Mouse (Mus musculus) stomach, embryonic 16.5 days (tissue): ENCODE measurements around the gene Dynll1. TPM values are rescaled to one million over a fixed set of nuclear protein-coding genes. Genes with fewer than 3 reads are reported as not detected.
A peak's percentile ranks its signal among the peaks of the same experiment; 100 is the strongest.

ENCODE experiments used
- ATAC-seq: fragments of 200-750 bp; cut with Nextera tagmentation; 2 replicates; pipeline ENCODE4 v1.8.0; 2017; ENCODE audit warnings: moderate number of reproducible peaks, moderate TSS enrichment; ENCODE audit not compliant: insufficient read depth, low FRiP score
- H3K27ac ChIP-seq: fragments of 300-500 bp; sonication (generic); 2 replicates; pipeline ENCODE4 v1.5.1; 2014; ENCODE audit warnings: low read length
- H3K27me3 ChIP-seq: fragments of 300-500 bp; sonication (generic); 2 replicates; pipeline ENCODE4 v1.6.1; 2014; ENCODE audit warnings: low read length, control low read depth, mixed read lengths; ENCODE audit not compliant: control insufficient read depth, insufficient read depth
- H3K36me3 ChIP-seq: fragments of 300-500 bp; sonication (generic); 2 replicates; pipeline ENCODE4 v1.6.1; 2014; ENCODE audit warnings: low read length; ENCODE audit not compliant: control insufficient read depth, insufficient read depth
- H3K4me1 ChIP-seq: fragments of 300-500 bp; sonication (generic); 2 replicates; pipeline ENCODE4 v1.6.1; 2014; ENCODE audit warnings: low read length, control low read depth, mixed read lengths; ENCODE audit not compliant: control insufficient read depth, insufficient read depth
- H3K4me2 ChIP-seq: fragments of 300-500 bp; sonication (generic); 2 replicates; pipeline ENCODE4 v1.6.1; 2014; ENCODE audit warnings: low read depth, low read length, mixed read lengths
- H3K4me3 ChIP-seq: fragments of 300-500 bp; sonication (generic); replicated peaks from 2 replicates; pipeline ENCODE4 v1.5.1; 2014; ENCODE audit warnings: mild to moderate bottlenecking, low read length
- H3K9ac ChIP-seq: fragments of 300-500 bp; sonication (generic); 2 replicates; pipeline ENCODE4 v1.6.1; 2014; ENCODE audit warnings: low read length
- H3K9me3 ChIP-seq: fragments of 300-500 bp; sonication (generic); replicated peaks from 2 replicates; pipeline ENCODE4 v1.6.1; 2016; ENCODE audit warnings: low read length, control low read depth; ENCODE audit not compliant: control insufficient read depth
- WGBS: fragments of 180-500 bp; shearing (Covaris S2); extraction: QIAGEN DNeasy Blood & Tissue Kit; methylation state at CpG from one replicate; pipeline ENCODE4 v1.1.7; 2014; 5-methylcytosine and 5-hydroxymethylcytosine counted together
- polyA plus RNA-seq: library from polyadenylated mRNA; unstranded; fragments of >200 nt; fragmentation: Nextera tagmentation; extraction: Ambion mirVana; gene quantifications from 2 replicates; pipeline ENCODE4 v1.2.1, GENCODE M21; 2015

The Dynll1 gene
- 1,419 and 1,514 TPM in 2 replicates for polyA plus RNA-seq

- no peaks in the 10 kb centered on the region for H3K27me3 ChIP-seq
- H3K9me3 ChIP-seq: no peaks in the 10 kb centered on the region
- ATAC-seq: peak; percentile 97
- H3K4me3 ChIP-seq: peak within 1 kb of the TSS; percentile 94
- H3K4me2 ChIP-seq: peak within 1 kb of the TSS; percentile 86
- peak within 1 kb of the TSS; percentile 93 for H3K9ac ChIP-seq
- H3K27ac ChIP-seq: peak within 1 kb of the TSS; percentile 96
- WGBS: under 1% methylated on average over 61 of the region's 66 CpGs
- H3K36me3 ChIP-seq: peaks cover 14% of the 10 kb centered on the region
- H3K4me1 ChIP-seq: peaks cover 28% of the 10 kb centered on the region
These were observed at the start of gene Dynll1 for GRCm38 (mm10) chr5:115300792-115301614. Dynll1 (minus strand) TSS chr5:115300999.

GRCm38 (mm10) chr5:115349225-115349555, 48.4 kb upstream of the Dynll1 start:
- Histone ChIP-seq H3K4me3 (peak overlapping the region; percentile 66), H3K9me3 (no peaks in the 10 kb centered on the region), H3K36me3 (peaks cover 11% of the 10 kb centered on the region; the same call in 1 of the 2 replicates), H3K4me2 (peak overlapping the region; percentile 87), H3K27me3 (no peaks in the 10 kb centered on the region), H3K27ac (peak overlapping the region; percentile 72), H3K9ac (peak overlapping the region; percentile 74), H3K4me1 (peaks cover 6% of the 10 kb centered on the region; the same call in 1 of the 2 replicates)
- under 1% methylated on average over 18 of the region's 18 CpGs for WGBS
- peak; percentile 27; the same call in 1 of the 2 replicates for ATAC-seq

GRCm38 (mm10) chr5:115348546-115349224, 47.9 kb upstream of the Dynll1 start, which contains the start of gene Cox6a1:
Cox6a1 (minus strand) TSS chr5:115348981.
- Histone ChIP-seq H3K4me1 (peaks cover 6% of the 10 kb centered on the region; the same call in 1 of the 2 replicates), H3K9me3 (no peaks in the 10 kb centered on the region), H3K4me3 (peak within 1 kb of the TSS; percentile 66), H3K27me3 (no peaks in the 10 kb centered on the region), H3K27ac (peak within 1 kb of the TSS; percentile 72), H3K4me2 (peak within 1 kb of the TSS; percentile 87), H3K9ac (peak within 1 kb of the TSS; percentile 91), H3K36me3 (peaks cover 15% of the 10 kb centered on the region; the same call in 1 of the 2 replicates)
- WGBS: under 1% methylated on average over 74 of the region's 74 CpGs
- peak; percentile 95 for ATAC-seq

- H3K27ac ChIP-seq: no peak overlapping the region
- H3K4me3 ChIP-seq: peak overlapping the region; percentile 66
- H3K9me3 ChIP-seq: no peaks in the 10 kb centered on the region
- peaks cover 6% of the 10 kb centered on the region; the same call in 1 of the 2 replicates for H3K4me1 ChIP-seq
- ATAC-seq: peak; percentile 38
- 1% methylated on average over 5 of the region's 5 CpGs for WGBS
- H3K4me2 ChIP-seq: peak overlapping the region; percentile 77
- no peaks in the 10 kb centered on the region for H3K27me3 ChIP-seq
- peak overlapping the region; percentile 91 for H3K9ac ChIP-seq
- peaks cover 15% of the 10 kb centered on the region for H3K36me3 ChIP-seq
These were observed 46.8 kb upstream of the Dynll1 start for GRCm38 (mm10) chr5:115347564-115347963.

GRCm38 (mm10) chr5:115341314-115342165, 40.7 kb upstream of the Dynll1 start:
- Histone ChIP-seq H3K4me1 (peaks cover 10% of the 10 kb centered on the region), H3K4me2 (peak overlapping the region; percentile 72), H3K4me3 (peak overlapping the region; percentile 81), H3K9me3 (no peaks in the 10 kb centered on the region), H3K9ac (peak overlapping the region; percentile 91), H3K27ac (no peak overlapping the region), H3K36me3 (peaks cover 15% of the 10 kb centered on the region), H3K27me3 (no peaks in the 10 kb centered on the region)
- 10% methylated on average over 36 of the region's 36 CpGs for WGBS
- no peak; the same call in 1 of the 2 replicates for ATAC-seq

GRCm38 (mm10) chr5:115340577-115341313, 39.9 kb upstream of the Dynll1 start, which contains the start of the genes Gatc and Triap1:
Gatc (minus strand) TSS chr5:115341178.
Triap1 (plus strand) TSS chr5:115341225.
- H3K9ac ChIP-seq: peak within 1 kb of the TSS; percentile 91
- under 1% methylated on average over 62 of the region's 62 CpGs for WGBS
- H3K4me2 ChIP-seq: peak within 1 kb of the TSS; percentile 72
- peaks cover 15% of the 10 kb centered on the region for H3K36me3 ChIP-seq
- peak within 1 kb of the TSS; percentile 79 for H3K27ac ChIP-seq
- peaks cover 10% of the 10 kb centered on the region for H3K4me1 ChIP-seq
- no peaks in the 10 kb centered on the region for H3K27me3 ChIP-seq
- ATAC-seq: peak; percentile 94
- peak within 1 kb of the TSS; percentile 81 for H3K4me3 ChIP-seq
- H3K9me3 ChIP-seq: no peaks in the 10 kb centered on the region

- Histone ChIP-seq H3K4me2 (peak overlapping the region; percentile 72), H3K9me3 (no peaks in the 10 kb centered on the region), H3K36me3 (peaks cover 12% of the 10 kb centered on the region), H3K27ac (no peak overlapping the region), H3K4me1 (peaks cover 10% of the 10 kb centered on the region), H3K4me3 (peak overlapping the region; percentile 81), H3K9ac (peak overlapping the region; percentile 2; the same call in 1 of the 2 replicates), H3K27me3 (no peaks in the 10 kb centered on the region)
- ATAC-seq: no peak
- WGBS: 17% methylated on average over 7 of the region's 7 CpGs
These were observed 39.2 kb upstream of the Dynll1 start for GRCm38 (mm10) chr5:115340007-115340406.

GRCm38 (mm10) chr5:115333626-115334025, 32.8 kb upstream of the Dynll1 start:
- H3K4me2 ChIP-seq: no peak overlapping the region
- H3K27me3 ChIP-seq: no peaks in the 10 kb centered on the region
- H3K4me1 ChIP-seq: peaks cover 9% of the 10 kb centered on the region
- 75% methylated on average over 3 of the region's 3 CpGs for WGBS
- no peak overlapping the region for H3K9ac ChIP-seq
- H3K36me3 ChIP-seq: peaks cover 11% of the 10 kb centered on the region
- no peak overlapping the region for H3K4me3 ChIP-seq
- H3K9me3 ChIP-seq: no peaks in the 10 kb centered on the region
- ATAC-seq: peak; percentile 49; the same call in 1 of the 2 replicates
- H3K27ac ChIP-seq: no peak overlapping the region
